11 mouse cellular contexts compared by ENCODE assay signal in genomic region chr9:54037717-54038116, GRCm38 (mm10). TPM values are rescaled to one million over a fixed set of nuclear protein-coding genes. Genes with fewer than 3 reads are reported as not detected.
DNase-seq lines count a peak whose midpoint lies in the region; ATAC-seq lines count a peak whose summit lies in the region.
"Had no signal": no experiment of that assay in that cellular context is flagged by ENCODE, and none has a peak within 500 bp of the region (broad histone marks: within the 10 kb centered on the region; RNA-seq: fewer than 3 reads in every experiment).

No protein-coding gene starts in this region.

- ATAC-seq in granulocyte monocyte progenitor cell, adult 5-6 weeks (replicated peaks; ENCODE audit: poor library complexity, severe bottlenecking): no peak
- ATAC-seq in megakaryocyte progenitor cell, adult 5-6 weeks (replicated peaks; ENCODE audit: poor library complexity): no peak
- ATAC-seq: Patski had no signal

- DNase-seq in cerebellum, adult 9-10 months: peak; percentile 3
- DNase-seq in cerebellum, adult 9-11 months: no peak
- DNase-seq in right cerebral cortex, adult 18-20 months: peak; percentile 35
- no peak for DNase-seq in right cerebral cortex, postnatal 14 days
- DNase-seq in left cerebral cortex, adult 18-20 months (ENCODE audit: low spot score in 2 of 2): peak; percentile 6 to 51
- no peak for DNase-seq in adrenal gland, postnatal 25 days
- DNase-seq: B cell, adult 2 months had no signal

RNA-seq across cellular contexts. Expression of gene Tnfaip8l3, which starts 30.5 kb away (rescaled TPM):
- 10 to 100 TPM in 1 of 2 experiments, 1 to 10 TPM in 1; 9.1 to 11.7 TPM for total RNA-seq in left cerebral cortex, adult 18-20 months (2021)
- not detected in 2 replicates for total RNA-seq in granulocyte monocyte progenitor cell, adult 5-6 weeks (2014; fragmentation: Nextera tagmentation)
- not detected in 2 replicates for total RNA-seq in granulocyte monocyte progenitor cell, adult 5-6 weeks (2017)
- total RNA-seq in adrenal gland, postnatal 25 days (2021): 0.15 TPM in 1 of 2 replicates, not detected in the other
- not detected in 2 replicates for total RNA-seq in megakaryocyte progenitor cell, adult 5-6 weeks (2015)
- 0.07 TPM in 1 of 2 replicates, not detected in the other for total RNA-seq in megakaryocyte progenitor cell, adult 5-6 weeks (2017)
- total RNA-seq: neutrophil, adult 5-6 weeks had no signal

Comparison
In these comparisons a context has a peak if more than half of its experiments do, and no peak if none do; other contexts are left out.
1. DNase-seq: peak in cerebellum, adult 9-10 months (single experiment), right cerebral cortex, adult 18-20 months (single experiment) and left cerebral cortex, adult 18-20 months (2 of 2); none in cerebellum, adult 9-11 months (single experiment), right cerebral cortex, postnatal 14 days (single experiment) and adrenal gland, postnatal 25 days (single experiment).